Mouse (Mus musculus) liver, adult 2 months (tissue): ENCODE measurements at regions not wholly inside any gene's neighbourhood (a gene's known extent, or its start where the extent isn't known, plus 50 kb on each side); places are given as distances from the start of the nearest gene placed in this dataset.

ENCODE experiments used
- CTCF ChIP-seq: fragments of 200-500 bp; IDR thresholded peaks from 2 replicates; pipeline ENCODE4 v1.5.1; 2011; ENCODE audit warnings: low read depth, low read length, control low read depth
- POLR2A ChIP-seq: fragments of 200-500 bp; IDR thresholded peaks from 2 replicates; pipeline ENCODE4 v1.6.1; 2011; ENCODE audit warnings: low read length, control low read depth; ENCODE audit not compliant: insufficient read depth; ENCODE audit errors: extremely low read depth

GRCm38 (mm10) chr12:9912333-9912732, 342.4 kb downstream of the Osr1 start:
- TF ChIP-seq CTCF (no peak), POLR2A (no peak)
